Mouse (Mus musculus) stomach, postnatal 0 days (tissue): ENCODE measurements around the gene Pgm2l1.

Source experiments
- CTCF ChIP-seq: IDR thresholded peaks from 2 replicates; pipeline ENCODE4 v1.5.1; 2016; ENCODE audit warnings: antibody characterized with exemption, low read depth, mild to moderate bottlenecking, moderate library complexity
- EP300 ChIP-seq: optimal IDR thresholded peaks from 2 replicates; pipeline ENCODE3; 2016; ENCODE audit warnings: antibody characterized with exemption

GRCm38 (mm10) chr7:100293546-100293945, 66.4 kb downstream of the Pgm2l1 start:
- TF ChIP-seq CTCF (no peak), EP300 (no peak)
